Mouse (Mus musculus): ENCODE measurements around the gene Helz. TPM values are rescaled to one million over a fixed set of nuclear protein-coding genes. Genes with fewer than 3 reads are reported as not detected.

Helz gene
- polyA plus RNA-seq, 1 experiment from 2014 or later, result 3.3 TPM

DNA sequence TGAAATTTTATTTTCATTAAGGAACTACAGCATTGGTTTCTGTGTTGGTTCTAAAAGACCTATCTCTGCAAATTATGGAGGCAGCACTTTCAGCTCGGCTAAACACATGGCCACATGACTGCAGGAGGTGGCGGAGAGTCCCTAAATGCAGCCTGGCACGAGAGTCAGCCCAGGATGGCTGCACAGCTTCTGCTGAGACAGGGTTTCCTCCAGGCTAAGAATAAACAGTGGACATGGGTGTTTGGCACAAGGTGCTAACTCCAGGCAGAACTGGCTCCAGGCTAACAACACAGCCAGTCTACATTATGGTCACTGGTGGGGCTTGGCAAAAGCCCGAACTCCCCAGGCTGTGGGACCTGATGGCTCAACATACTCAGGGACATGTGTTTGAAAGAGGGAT, 183.2 kb downstream of the Helz start:
- no peak overlapping the region for H3K27ac ChIP-seq (ENCODE audit: low read depth)
- no peak for TF ChIP-seq EP300 (IDR thresholded peaks at IDR 0.05; ENCODE audit: low read depth)
- no peak for TF ChIP-seq CTCF (IDR thresholded peaks at IDR 0.05; ENCODE audit: low read depth)
- no peak overlapping the region for H3K4me2 ChIP-seq (ENCODE audit: low read depth, low read length)
- no peak overlapping the region for H3K9ac ChIP-seq (replicated peaks)
- DNase-seq (no peak), ATAC-seq (no peak)
- H3K4me1 ChIP-seq (ENCODE audit: insufficient read depth), result no peaks in the 10 kb centered on the region
- no peaks in the 10 kb centered on the region for H3K27me3 ChIP-seq (ENCODE audit: insufficient read depth, low read length)
- no peak overlapping the region for H3K4me3 ChIP-seq (ENCODE audit: low read depth, low read length)
- H3K36me3 ChIP-seq (replicated peaks; ENCODE audit: insufficient read depth, low read length), result no peaks in the 10 kb centered on the region
- no peaks in the 10 kb centered on the region for H3K9me3 ChIP-seq (ENCODE audit: low read length)
- 71% methylated on average over 4 of the region's 4 CpGs for WGBS (ENCODE audit: insufficient replicate concordance)

- no peak for DNase-seq
These were observed 183.8 kb downstream of the Helz start for GRCm38 (mm10) chr11:107731498-107731897.

DNA sequence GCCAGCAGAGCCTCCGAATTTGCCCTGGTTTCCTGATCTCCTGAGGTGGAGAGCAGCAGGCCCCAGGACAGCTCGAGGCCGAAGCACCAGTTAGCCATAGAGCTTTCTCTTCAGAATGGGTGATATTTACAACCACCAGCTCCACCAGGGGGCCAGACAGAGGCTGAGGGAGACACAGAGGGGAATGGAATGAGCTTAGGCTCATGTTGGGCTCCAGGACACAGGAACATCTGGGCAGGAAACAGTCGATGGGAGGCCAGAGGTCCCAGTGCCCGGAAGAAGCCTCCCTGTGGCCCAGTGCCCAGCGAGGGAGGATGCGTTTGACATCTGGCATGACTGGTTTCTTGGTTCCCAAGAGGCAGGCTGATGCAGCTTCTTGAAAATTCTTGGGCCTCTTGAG, 186.4 kb downstream of the Helz start:
- 58% methylated on average over 7 of the region's 7 CpGs for WGBS (ENCODE audit: insufficient replicate concordance)
- DNase-seq, result no peak

More at GRCm38 (mm10) chr11:107731498-107731897, 183.8 kb downstream of the Helz start:
- no peak overlapping the region for H3K9ac ChIP-seq (replicated peaks)
- ATAC-seq, result no peak
- H3K27ac ChIP-seq (ENCODE audit: low read depth), result no peak overlapping the region
- H3K4me3 ChIP-seq (ENCODE audit: low read depth, low read length), result no peak overlapping the region
- WGBS (ENCODE audit: insufficient replicate concordance), result 61% methylated on average over 5 of the region's 5 CpGs
- H3K4me2 ChIP-seq (ENCODE audit: low read depth, low read length), result no peak overlapping the region
- no peaks in the 10 kb centered on the region for H3K4me1 ChIP-seq (ENCODE audit: insufficient read depth)
- H3K9me3 ChIP-seq (ENCODE audit: low read length), result no peaks in the 10 kb centered on the region
- H3K36me3 ChIP-seq (replicated peaks; ENCODE audit: insufficient read depth, low read length), result no peaks in the 10 kb centered on the region
- TF ChIP-seq EP300 (IDR thresholded peaks at IDR 0.05; ENCODE audit: low read depth) (no peak), CTCF (IDR thresholded peaks at IDR 0.05; ENCODE audit: low read depth) (no peak)
- H3K27me3 ChIP-seq (ENCODE audit: insufficient read depth, low read length), result no peaks in the 10 kb centered on the region

GRCm38 (mm10) chr11:107737886-107738285, 190.2 kb downstream of the Helz start:
- H3K27ac ChIP-seq (ENCODE audit: low read depth), result no peak overlapping the region
- no peak overlapping the region for H3K9ac ChIP-seq (replicated peaks)
- TF ChIP-seq EP300 (IDR thresholded peaks at IDR 0.05; ENCODE audit: low read depth) (no peak), CTCF (IDR thresholded peaks at IDR 0.05; ENCODE audit: low read depth) (no peak)
- H3K4me1 ChIP-seq (ENCODE audit: insufficient read depth), result no peaks in the 10 kb centered on the region
- WGBS (ENCODE audit: insufficient replicate concordance), result 76% methylated on average over 6 of the region's 6 CpGs
- no peaks in the 10 kb centered on the region for H3K27me3 ChIP-seq (ENCODE audit: insufficient read depth, low read length)
- no peaks in the 10 kb centered on the region for H3K9me3 ChIP-seq (ENCODE audit: low read length)
- H3K36me3 ChIP-seq (replicated peaks; ENCODE audit: insufficient read depth, low read length), result no peaks in the 10 kb centered on the region
- H3K4me3 ChIP-seq (ENCODE audit: low read depth, low read length), result no peak overlapping the region
- no peak for ATAC-seq
- no peak for DNase-seq
- no peak overlapping the region for H3K4me2 ChIP-seq (ENCODE audit: low read depth, low read length)

More for the DNA sequence above, 186.4 kb downstream of the Helz start:
- Histone ChIP-seq H3K9me3 (ENCODE audit: low read length) (no peaks in the 10 kb centered on the region), H3K27me3 (ENCODE audit: insufficient read depth, low read length) (no peaks in the 10 kb centered on the region), H3K4me1 (ENCODE audit: insufficient read depth) (no peaks in the 10 kb centered on the region), H3K4me3 (ENCODE audit: low read depth, low read length) (no peak overlapping the region), H3K4me2 (ENCODE audit: low read depth, low read length) (no peak overlapping the region), H3K27ac (ENCODE audit: low read depth) (no peak overlapping the region), H3K9ac (replicated peaks) (no peak overlapping the region), H3K36me3 (replicated peaks; ENCODE audit: insufficient read depth, low read length) (no peaks in the 10 kb centered on the region)
- no peak for ATAC-seq
- TF ChIP-seq EP300 (IDR thresholded peaks at IDR 0.05; ENCODE audit: low read depth), result no peak
- no peak; the same call in 1 of the 2 replicates for TF ChIP-seq CTCF (IDR thresholded peaks at IDR 0.05; ENCODE audit: low read depth)

DNA sequence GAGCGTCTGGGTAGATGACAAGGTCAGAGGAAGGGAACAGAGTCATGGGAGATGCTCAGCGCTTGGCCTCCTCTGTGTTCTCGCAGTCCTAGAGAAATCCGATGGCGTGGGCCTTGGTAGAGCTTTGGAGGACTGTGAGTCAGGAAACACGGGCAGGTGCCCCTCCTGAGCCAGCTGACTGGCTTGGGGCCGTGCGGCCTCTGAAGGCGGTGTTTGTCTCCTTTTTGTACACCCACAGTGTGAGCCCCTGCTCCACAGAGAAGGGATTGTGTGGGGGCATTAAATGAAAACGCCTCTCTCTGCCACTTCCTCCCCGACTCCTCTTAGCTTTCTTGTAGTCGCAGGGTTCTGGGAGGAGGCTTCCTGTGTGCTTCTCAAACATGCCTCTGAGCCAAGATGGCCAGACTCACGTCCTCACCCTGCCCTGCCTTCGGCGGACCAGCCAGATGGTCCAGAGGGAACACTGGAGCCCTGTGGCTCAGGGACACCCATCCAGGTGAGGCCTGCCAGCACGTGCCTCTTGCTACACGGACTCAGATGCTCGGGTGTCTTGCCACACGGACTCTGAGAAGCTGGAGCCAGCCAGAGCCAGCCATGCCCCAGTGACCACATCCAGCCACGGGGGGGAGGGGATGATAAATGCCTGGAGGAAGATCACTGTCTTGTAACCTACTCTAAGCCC, 190.8 kb downstream of the Helz start:
- Histone ChIP-seq H3K27me3 (ENCODE audit: insufficient read depth, low read length) (no peaks in the 10 kb centered on the region), H3K4me3 (ENCODE audit: low read depth, low read length) (no peak overlapping the region), H3K36me3 (replicated peaks; ENCODE audit: insufficient read depth, low read length) (no peaks in the 10 kb centered on the region), H3K4me1 (ENCODE audit: insufficient read depth) (no peaks in the 10 kb centered on the region), H3K27ac (ENCODE audit: low read depth) (no peak overlapping the region), H3K4me2 (ENCODE audit: low read depth, low read length) (no peak overlapping the region), H3K9me3 (ENCODE audit: low read length) (no peaks in the 10 kb centered on the region), H3K9ac (replicated peaks) (no peak overlapping the region)
- TF ChIP-seq EP300 (IDR thresholded peaks at IDR 0.05; ENCODE audit: low read depth) (no peak), CTCF (IDR thresholded peaks at IDR 0.05; ENCODE audit: low read depth) (no peak)
- WGBS (ENCODE audit: insufficient replicate concordance), result 70% methylated on average over 20 of the region's 20 CpGs
- ATAC-seq (no peak), DNase-seq (no peak)

DNA sequence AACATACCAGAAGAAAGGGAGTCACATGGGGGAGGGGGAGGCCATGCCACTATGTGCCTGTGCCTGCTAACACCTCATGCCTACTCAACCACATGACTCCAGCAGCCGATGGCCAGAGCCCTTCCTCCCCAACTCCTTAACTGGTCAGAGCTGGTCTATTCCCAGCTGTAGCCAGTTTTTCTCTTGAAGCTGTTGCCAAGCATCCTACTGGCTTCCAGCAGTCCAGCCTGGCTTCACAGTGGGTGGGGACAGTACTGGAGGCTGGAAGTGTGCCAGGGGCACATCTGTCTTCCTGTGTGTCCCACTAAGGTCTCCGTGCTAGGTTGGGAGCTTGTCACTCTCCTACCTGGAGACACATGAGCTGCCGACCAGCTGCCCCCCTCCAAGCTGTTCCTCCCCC, 195.4 kb downstream of the Helz start:
- Histone ChIP-seq H3K27ac (ENCODE audit: low read depth) (no peak overlapping the region), H3K9ac (replicated peaks) (no peak overlapping the region), H3K4me3 (ENCODE audit: low read depth, low read length) (no peak overlapping the region), H3K27me3 (ENCODE audit: insufficient read depth, low read length) (no peaks in the 10 kb centered on the region), H3K36me3 (replicated peaks; ENCODE audit: insufficient read depth, low read length) (no peaks in the 10 kb centered on the region), H3K4me2 (ENCODE audit: low read depth, low read length) (no peak overlapping the region), H3K4me1 (ENCODE audit: insufficient read depth) (no peaks in the 10 kb centered on the region), H3K9me3 (ENCODE audit: low read length) (no peaks in the 10 kb centered on the region)
- WGBS (ENCODE audit: insufficient replicate concordance), result 77% methylated on average over 3 of the region's 3 CpGs
- TF ChIP-seq EP300 (IDR thresholded peaks at IDR 0.05; ENCODE audit: low read depth), result no peak
- no peak for TF ChIP-seq CTCF (IDR thresholded peaks at IDR 0.05; ENCODE audit: low read depth)
- ATAC-seq (no peak), DNase-seq (no peak)

Small RNA genes within 50 kb of the gene (microRNA-seq; reads per million reads assigned to microRNA genes)
- not detected for gene Mir6932

Other genes with a start within 250 kb of the Helz start
- gene Pitpnc1, start 77.2 kb upstream of the Helz start, polyA plus RNA-seq (2015; fragmentation: Nextera tagmentation; extraction: Ambion mirVana), result 6.8 and 9.1 TPM in 2 replicates
- 78.8 and 79.6 TPM in 2 replicates for gene Psmd12, start 68.4 kb upstream of the Helz start, polyA plus RNA-seq (2015; fragmentation: Nextera tagmentation; extraction: Ambion mirVana)
- gene Cacng1, start 168.6 kb downstream of the Helz start, polyA plus RNA-seq (2015; fragmentation: Nextera tagmentation; extraction: Ambion mirVana), result 0.81 and 1.7 TPM in 2 replicates
- not detected in 2 replicates for gene Cacng4, start 246.6 kb downstream of the Helz start, polyA plus RNA-seq (2015; fragmentation: Nextera tagmentation; extraction: Ambion mirVana)